Mouse (Mus musculus): ENCODE measurements around the gene Tspyl2.
"Not testable (repeated sequence)": the region's sequence is repeated elsewhere in the genome, so short reads cannot be mapped to it uniquely, and the experiment has no call there.

The Tspyl2 gene

DNA sequence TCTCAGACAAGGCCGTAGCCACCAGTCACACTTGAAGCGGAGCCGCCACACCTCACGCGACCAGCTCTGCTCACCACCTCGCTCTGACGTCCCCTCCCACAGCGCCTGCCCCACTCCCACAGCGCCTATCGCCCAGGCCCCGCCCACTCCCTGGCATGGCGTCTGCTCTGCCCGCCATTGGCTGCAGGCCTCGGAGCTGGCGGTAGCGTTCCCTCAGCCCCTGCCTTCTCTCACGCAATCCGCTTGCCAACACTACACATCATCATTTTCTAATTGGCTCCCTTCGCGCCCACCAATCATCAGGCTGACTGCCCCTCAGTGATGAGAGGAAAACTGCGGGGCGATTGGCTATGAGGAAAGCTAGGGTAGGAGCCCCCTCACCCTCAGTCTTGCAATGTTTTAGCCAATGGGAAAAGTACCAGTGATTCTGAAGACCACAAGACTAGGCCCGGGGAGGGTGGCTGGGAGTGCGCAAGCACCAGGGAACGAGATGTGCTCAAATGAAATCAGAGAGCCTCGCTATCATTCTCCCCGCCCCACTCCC is at the start of gene Tspyl2:
Gene Tspyl2 (minus strand): TSS at position 68 of the 544 bp plus-strand sequence.
- DNase-seq, result peak; percentile 93

DNA sequence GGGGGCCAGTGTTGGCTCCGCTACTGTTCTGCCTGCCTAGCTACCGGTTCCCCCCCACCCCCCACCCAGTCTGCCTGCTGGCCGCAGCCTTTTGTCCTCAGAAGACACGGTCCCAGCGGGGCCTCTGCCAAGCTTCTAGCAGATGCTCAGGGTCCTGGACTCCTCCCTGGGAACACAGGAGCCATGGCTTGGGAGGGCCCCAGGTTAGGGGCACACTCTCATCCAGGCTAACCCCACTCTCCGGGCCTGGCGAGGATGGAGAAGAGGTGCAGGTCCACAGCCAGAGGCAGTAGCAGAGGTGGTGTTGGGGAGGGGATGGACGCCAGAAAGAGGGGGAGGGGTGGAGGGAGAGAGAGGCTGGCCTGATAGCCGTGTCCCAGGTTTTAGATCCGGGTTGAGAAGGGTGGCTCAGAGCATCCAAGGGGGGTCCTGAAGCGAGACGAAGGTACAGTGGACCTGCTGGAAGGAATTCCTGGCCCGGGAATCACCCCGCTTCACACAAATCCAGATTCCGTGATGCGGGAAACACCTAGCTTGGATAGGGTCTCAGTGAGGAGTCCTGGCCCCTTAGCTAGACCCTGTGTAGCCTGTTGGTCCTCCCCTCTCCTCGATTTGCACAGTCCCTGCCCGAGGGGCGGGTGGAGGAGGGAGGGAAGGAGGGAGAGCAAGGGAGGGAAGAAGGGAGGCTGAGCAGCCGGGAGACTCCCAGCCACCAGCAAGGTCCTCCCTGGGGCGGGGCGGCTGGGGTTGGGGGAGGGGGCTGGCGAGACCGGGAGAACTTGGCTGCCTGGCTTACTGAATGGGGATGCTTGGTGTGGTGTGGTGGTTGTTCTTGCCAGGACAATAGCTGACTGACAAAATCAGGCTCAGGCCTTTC is 26.4 kb upstream of the Tspyl2 start, which contains the start of gene Gpr173:
Gene Gpr173 (minus strand): TSS at position 308 of the 877 bp plus-strand sequence.
- DNase-seq, result peak; percentile 79

DNA sequence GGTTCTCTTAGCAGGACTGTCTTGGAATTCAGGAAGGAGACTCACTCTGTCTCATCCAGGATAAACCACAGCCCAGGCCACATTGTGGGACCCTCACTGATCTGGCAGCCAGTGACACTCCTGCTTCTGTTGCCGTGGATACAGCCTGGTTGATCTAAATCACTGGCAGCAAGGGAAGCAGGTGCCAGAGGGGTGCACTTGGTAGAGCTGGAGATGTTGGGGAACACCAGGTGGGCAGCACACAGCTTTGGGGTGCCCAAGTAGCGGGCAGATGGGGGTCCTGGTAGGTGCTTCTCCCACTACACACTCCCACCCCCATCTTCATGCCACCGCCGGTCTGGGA is 25.8 kb upstream of the Tspyl2 start:
- DNase-seq, result peak; percentile 3

DNA sequence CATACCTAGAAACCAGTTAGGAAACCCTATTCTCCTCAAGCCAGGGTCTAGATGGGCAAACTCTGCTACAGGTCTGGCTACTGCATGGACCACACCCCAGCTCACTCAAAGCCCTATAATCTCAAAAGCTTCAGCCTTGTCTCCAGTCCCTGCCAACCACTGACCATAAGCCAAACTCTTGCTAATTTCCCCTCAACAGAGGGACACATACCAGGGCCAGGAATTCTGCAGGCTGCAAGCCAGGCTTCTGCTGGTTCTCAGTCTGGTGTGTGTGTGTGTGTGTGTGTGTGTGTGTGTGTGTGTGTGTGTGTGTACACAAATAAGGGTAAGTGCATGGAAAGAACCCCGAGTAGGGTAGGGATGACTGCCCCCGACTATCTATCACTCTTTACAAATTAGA is 24.2 kb upstream of the Tspyl2 start:
- no peak for DNase-seq

DNA sequence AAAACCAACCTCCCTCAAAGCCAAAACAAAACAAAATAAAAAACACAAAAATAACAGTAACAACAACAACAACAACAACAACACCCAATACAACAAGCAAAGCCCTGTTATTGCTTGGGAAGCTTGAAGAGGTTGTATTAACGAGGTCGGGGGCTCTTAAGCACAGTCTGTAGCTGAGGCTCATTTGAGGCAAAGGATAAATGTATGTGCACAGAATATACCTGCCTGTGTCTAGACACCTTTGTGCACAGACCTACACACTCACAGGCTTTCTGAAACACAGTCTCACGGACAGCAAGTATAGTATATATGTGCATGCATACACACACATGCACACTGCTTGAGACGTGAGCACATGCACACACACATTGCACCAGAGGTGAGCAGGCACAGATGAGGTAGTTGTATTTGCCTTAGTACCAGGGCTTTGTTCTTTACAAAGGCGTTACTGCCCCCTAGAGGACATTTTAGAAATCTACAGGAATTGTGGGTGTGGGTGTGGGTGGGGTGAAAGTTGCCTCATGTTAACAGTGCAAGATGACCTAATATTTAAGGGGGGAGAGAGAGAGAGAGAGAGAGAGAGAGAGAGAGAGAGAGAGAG is 10.4 kb upstream of the Tspyl2 start:
- DNase-seq, result peak; percentile 75

DNA sequence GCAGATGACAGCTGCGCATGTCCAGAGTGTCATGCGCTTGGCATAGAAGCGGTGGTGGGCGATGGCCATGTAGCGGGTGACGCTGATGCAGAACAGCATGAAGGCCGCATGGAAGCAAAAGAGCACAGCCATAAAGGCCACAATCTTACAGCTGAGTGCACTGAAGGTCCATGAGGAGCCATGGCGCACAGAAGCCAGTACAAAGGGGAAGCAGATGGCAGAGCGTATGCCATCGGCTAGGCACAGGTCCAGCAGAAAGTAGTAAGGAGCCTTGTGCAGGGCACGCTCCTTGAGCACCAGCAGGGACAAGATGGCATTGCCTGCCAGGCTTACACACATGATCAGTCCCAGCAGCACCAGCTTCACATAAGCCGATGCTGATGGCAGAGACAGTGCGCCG is 4.8 kb upstream of the Tspyl2 start:
- no peak for DNase-seq

DNA sequence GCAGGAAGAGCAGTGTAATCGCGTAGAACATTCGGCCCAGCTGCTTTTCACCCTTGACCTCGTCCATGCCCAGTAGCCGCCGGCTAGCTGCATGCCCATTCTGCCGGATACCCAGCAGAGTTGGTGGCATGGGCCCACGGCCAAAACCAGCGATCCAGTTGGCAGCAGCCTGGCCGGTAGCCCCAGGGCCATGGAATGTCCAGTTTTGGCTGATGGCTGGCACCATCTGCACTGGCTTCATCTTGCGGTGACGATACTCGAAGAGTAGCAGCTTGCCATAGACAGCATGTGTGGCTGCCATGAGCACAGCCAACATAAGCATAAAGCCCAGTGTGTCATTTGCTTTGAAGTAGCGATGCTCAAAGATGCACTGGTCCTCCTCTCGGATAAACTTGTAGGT is 4.4 kb upstream of the Tspyl2 start:
- no peak for DNase-seq

DNA sequence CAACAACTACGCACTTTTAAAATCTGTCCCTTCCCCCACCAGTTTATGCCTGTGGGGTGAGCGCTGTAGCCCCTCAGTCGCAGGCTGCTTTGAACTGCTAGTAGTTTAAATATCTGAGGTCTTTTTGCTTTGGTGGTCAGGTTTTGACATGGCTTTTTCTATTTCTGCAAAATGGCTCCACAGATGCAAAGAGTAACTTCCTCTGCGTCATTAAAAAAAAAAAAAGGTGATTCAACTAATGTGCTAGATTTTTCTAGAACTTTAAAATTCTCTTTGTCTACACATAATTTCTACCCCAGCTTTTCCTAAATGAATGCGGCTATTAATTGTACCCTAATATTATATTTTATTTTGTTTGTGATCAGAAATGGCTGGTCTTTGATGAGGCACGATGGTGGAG is 678 bp upstream of the Tspyl2 start:
- DNase-seq, result no peak

DNA sequence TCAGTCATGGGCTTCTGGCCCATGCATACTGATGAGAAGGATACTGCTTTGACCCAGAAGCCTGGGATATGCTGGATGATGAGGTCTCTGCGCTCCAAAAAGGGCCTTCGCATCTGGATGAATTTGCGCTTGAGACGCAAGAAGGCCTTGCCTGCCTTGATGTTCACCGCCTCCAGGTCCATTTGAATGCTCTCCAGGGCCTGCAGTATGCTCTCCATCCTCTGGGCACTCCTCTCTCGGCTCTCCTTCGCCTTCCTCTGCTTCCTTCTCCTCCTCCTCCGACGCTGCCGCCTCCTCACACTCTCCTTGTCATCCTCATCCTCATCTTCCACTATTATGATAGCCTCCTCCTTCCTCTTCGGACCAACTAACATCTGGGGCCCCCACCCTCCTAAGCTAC is 729 bp downstream of the Tspyl2 start:
- DNase-seq, result peak; percentile 11

DNA sequence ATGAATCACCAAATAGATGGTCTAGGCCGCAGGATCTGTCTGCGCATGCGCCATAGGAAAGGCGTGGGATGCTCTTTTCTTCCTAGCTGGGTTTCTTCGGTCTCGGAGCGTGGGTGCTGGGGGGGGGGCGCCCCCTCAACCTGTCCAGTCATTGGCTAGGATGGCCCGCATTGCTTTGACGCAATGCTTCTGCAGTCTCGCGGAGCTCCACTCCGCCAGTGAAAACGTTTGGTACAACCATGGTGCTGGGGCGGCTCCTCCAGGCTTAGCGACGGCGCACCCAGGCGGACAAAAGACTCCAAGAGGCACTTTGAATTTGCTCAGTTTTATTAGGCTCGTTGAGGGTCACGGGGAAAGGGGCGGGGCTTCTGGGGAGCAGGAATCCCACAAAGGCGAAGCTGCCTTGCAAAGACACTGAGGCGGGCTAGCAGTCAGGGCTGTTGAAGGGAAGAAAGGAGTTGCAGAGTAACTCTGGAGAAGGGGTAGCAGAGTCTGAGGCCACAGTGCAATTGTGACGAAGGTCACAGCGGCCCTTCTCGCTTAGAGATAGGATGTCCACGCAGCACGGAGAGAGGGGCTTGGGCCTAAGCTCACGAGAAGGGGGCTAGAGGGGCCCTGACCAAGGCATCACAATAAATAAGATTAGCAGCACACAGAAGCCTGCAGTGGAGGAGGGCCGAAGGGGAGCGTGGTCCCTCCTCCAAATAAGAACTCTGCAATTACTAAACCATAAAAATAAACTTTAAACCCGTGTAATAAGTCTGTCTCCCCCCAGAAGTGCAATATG is 5.5 kb downstream of the Tspyl2 start:
- peak; percentile 92 for DNase-seq

DNA sequence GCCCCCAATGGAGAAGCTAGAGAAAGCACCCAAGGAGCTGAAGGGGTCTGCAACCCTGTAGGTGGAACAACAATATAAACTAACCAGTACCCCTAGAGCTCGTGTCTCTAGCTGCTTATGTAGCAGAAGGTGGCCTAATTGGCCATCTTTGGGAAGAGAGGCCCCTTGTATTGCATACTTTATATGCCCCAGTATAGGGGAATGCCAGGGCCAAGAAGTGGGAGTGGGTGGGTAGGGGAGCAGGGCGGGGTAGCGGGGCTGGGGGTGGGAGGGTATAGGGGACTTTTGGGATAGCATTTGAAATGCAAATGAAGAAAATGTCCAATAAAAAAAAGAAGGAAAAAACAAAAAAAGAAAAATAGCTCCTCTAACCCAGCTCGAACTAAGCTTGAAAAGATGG is 6.1 kb downstream of the Tspyl2 start:
- not testable (repeated sequence) for DNase-seq

DNA sequence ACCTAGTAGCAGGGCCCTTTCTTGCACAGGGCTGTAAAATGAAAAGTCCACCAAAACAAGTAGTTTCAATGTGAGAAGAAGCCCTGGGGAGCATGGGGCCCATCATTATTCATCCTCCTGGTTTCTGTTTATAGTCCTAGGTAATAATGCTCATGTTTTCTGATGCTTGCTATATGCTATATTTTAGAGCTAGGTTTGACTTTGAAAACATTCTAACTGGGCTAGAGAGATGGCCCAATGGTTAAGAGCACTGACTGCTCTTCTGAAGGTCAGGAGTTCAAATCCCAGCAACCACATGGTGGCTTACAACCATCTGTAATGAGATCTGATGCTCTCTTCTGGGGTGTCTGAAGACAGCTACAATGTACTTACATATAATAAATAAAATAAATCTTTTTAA is 12.8 kb downstream of the Tspyl2 start:
- DNase-seq, result not testable (repeated sequence)

DNA sequence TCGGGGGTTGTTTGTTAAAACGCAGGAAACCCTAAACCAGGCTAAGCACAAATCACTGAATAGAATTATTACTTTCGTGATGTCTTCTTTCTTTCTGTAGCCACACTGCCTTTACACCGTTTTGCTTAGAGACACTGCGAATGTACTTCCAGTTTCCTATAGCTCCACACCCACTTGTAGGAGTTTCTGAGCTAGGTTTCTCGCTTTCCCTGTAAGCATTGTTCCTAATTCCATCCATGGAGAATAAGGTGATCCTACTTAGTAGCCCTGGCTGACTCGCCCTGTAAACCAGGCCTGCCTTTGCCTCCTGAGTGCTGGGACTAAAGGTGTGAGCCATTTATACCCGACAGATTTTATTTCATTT is 14.6 kb downstream of the Tspyl2 start:
- no peak for DNase-seq

DNA sequence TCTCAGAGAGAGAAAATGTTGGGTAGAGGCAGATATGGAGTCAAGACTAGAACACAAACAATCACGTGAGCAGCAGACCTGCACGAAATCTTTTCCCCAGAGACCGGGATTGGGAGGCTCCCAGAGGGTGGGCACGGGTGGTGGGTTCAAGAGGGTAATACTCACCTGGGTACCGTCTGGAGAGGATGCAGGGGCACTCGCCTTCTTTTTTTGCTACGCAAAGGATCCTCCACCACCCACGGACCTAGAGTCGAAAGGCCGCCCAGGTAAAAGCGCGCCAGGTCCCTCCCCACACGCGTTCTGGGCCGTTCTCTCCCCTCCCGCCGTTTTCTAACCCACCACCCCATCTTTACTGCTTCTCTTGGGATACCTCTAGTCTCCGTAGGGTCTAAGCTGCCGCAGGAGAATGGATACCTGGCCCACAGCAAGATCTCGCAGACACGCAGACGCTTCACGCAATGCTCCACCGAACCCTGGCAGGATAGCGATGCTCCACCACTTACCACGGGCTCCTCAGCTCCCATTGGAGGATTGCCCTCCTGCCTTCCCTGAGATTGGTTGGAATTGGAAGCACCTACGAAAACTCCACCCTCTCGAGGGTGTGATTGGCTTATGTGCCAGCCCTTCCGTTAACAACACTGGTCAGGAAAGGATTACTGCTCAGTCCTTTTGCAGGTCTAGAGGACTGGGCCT is 15.1 kb downstream of the Tspyl2 start, which contains the start of gene Kantr:
Gene Kantr (minus strand): TSS at position 500 of the 693 bp plus-strand sequence.
- peak; percentile 83 for DNase-seq

DNA sequence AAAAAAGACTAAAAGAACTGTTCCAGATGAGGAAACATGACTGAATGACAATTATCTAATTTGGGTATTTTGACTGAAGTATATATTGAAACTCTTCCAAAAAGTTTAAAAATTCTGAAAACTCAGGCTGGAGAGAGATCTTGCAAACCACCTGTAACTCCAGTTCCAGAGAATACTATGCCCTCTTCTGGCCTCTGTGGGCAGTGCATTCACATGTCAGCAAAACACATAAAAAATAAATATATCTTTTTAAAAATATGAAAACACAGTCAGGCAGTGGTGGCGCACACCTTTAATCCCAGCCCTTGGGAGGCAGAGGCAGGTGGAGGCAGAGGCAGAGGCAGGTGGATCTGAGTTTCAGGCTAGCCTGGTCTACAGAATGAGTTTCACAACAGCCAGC is 18.6 kb downstream of the Tspyl2 start:
- DNase-seq, result no peak

DNA sequence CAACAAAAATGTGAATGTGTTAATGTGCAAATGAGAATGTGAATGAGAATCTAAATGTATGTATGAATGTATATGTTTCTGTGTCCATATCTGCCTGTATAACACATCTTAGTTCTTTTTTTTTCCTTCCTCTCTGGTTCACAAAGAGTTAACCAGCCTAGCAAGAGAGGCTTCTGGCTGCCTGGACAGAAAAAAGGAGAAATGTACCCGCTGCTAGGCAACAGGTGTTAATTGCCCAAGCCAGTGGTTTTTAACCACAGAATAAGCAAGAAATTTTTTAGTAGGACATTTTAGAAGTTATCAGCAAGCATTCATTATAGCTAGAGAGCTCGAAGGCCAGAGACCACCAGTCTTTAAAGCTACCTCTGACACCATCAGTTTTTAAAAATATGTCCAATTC is 19.4 kb downstream of the Tspyl2 start:
- DNase-seq, result no peak

DNA sequence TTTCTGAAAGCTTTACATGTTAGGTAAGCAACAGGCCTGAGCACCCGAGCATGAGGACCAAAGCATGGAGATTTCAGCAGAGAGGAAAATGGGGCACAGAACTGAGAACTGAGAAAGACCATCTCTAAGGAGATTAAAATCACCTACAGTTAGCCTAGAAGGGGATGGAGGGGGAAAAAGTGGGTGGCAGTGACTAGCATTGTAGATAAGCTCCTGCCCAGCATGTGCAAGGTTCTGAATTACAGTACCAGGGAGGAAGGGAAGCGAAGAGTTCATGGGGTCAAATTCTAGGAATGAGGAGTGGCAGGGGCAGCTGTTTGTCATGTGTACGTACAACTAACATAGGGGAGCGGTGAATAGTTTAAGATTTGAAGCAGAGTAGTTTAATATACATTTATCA is 21.7 kb downstream of the Tspyl2 start:
- DNase-seq, result no peak

DNA sequence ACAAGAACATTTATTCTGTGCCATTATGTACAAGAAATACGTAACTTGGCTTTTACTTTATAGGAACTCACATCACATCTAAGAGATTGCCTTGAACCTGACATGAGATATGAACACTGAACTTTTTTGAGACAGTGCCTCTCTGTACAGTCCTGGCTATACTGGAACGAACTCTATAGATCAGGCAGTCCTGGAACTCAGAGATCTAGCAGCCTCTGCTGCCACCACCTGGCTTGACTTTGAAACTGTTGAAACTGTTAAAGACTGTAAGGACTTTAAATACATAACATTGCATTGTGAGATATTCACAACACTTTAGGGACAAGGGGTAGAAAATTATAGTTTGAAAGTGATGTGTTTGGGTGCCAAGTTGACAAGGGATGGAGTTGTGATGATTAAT is 34.3 kb downstream of the Tspyl2 start:
- DNase-seq, result peak; percentile 38

DNA sequence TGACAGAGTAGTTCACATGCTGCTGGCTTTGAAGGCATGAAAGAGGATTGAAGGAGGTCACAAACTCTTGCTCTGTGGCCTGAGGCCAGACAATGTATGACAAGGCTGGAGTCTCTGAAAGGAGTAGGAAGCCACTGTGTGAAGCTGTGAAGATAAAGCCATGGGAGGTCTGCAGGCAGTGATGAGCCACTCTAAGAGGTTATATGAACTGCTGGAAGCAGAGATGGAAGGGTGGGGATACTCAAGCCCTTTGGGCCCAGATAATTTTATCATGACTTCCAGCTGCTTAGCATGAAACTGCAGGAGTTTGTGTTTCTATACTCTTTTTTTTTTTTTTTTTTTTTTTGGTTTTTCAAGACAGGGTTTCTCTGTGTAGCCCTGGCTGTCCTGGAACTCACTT is 34.9 kb downstream of the Tspyl2 start:
- no peak for DNase-seq

DNA sequence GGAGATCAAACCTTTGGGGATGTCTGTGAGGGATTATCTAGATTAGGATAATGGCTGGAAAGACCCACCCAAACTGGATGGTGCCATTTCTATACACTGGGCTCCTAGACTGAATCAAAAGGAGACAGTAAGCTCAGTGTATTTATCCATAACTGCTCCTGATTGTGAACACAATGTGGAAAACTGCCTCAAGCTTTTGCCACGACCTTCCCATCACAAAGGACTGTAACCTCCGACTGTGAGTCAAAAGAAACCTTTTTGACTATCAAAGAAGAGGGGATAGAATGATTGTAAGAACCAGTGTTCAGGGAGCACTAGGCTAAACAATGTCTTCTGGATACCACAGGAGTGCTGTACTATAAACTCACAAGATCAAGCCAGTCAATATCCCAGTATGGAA is 36.0 kb downstream of the Tspyl2 start:
- no peak for DNase-seq

DNA sequence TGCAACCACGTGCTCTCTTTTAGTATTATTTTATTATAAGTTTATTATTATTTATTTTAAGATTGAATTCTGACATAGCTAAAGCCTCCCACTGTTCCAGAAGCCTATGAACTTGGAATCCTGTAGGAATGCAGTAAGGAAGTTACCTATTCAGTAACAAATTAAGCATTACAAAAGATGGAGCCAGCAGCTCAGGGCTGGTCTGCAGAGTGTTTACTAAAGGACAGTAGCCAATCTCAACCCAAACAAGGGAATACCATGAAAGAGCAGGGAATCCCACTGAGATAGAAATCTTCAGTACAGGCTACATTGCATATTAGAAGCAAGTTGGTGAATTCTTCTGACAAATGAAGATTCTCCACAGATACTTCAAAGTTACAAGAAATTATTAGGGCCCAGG is 55.2 kb downstream of the Tspyl2 start:
- DNase-seq, result not testable (repeated sequence)
